ENCODE assay signal across 12 mouse cellular contexts in the genomic region with DNA sequence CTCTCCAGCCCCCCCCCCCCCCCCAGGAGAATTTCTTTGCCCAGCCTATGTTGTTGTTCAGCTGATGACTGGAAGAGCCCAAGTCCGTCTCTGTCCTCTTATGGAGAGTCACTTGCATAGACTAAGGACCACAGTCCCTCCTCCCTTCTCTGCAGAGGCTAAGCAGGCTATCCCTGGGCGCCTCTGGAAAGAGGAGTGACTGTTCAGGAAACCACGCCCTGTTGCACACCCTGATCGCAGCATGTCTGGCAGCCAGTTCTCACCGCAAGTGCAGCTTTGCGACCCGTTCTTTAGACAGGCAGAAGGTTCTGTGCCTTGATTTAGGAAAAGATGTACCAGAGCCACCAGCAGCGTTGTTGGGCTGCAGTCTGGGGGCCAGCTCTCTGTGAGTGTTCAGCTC. TPM values are rescaled to one million over a fixed set of nuclear protein-coding genes. Genes with fewer than 3 reads are reported as not detected.
DNase-seq lines count a peak whose midpoint lies in the region; ATAC-seq and TF ChIP-seq lines count a peak whose summit lies in the region.
"Had no signal": no experiment of that assay in that cellular context is flagged by ENCODE, and none has a peak within 500 bp of the region (broad histone marks: within the 10 kb centered on the region; RNA-seq: fewer than 3 reads in every experiment).

No protein-coding gene starts in this region.

- no peak overlapping the region for H3K9ac ChIP-seq in kidney, embryonic 16.5 days (replicated peaks; ENCODE audit: low read length)
- peak overlapping the region; percentile 39 for H3K9ac ChIP-seq in MEL (ENCODE audit: control insufficient read depth, low read depth, low read length, poor library complexity, severe bottlenecking)
- H3K9ac ChIP-seq in heart, postnatal 0 days (replicated peaks; ENCODE audit: low read depth, low read length): no peak overlapping the region
- H3K9ac ChIP-seq in kidney, embryonic 15.5 days: no peak overlapping the region
- H3K9ac ChIP-seq: limb, embryonic 13.5 days had no signal

- peak; percentile 14 to 30 for DNase-seq in kidney, postnatal 4 days
- DNase-seq in MEL (ENCODE audit: low read depth, low spot score): peak; percentile 86
- peak; percentile 39 for DNase-seq in heart, postnatal 0 days (ENCODE audit: low spot score)
- DNase-seq in adrenal gland, postnatal 14 days: no peak
- no peak for DNase-seq in left cerebral cortex, postnatal 14 days (ENCODE audit: low spot score in 2 of 2)
- DNase-seq: adrenal gland, adult 2 months; cerebellum, adult 11-12 months had no signal

- H3K27me3 ChIP-seq in kidney, embryonic 16.5 days (ENCODE audit: insufficient read depth, low read length): no peaks in the 10 kb centered on the region
- no peaks in the 10 kb centered on the region for H3K27me3 ChIP-seq in MEL (ENCODE audit: control insufficient read depth in 1 of 2, insufficient read depth in 2 of 2, low read length in 2 of 2)
- H3K27me3 ChIP-seq in heart, postnatal 0 days (ENCODE audit: control insufficient read depth, insufficient read depth, low read length): no peaks in the 10 kb centered on the region
- H3K27me3 ChIP-seq in kidney, embryonic 15.5 days: no peaks in the 10 kb centered on the region
- H3K27me3 ChIP-seq: CH12.LX; limb, embryonic 13.5 days had no signal

- TF ChIP-seq POLR2A in MEL (IDR thresholded peaks at IDR 0.05; ENCODE audit: control insufficient read depth in 1 of 2, insufficient read depth in 1 of 2, low read depth in 1 of 2, low read length in 2 of 2, poor library complexity in 1 of 2): no peak

- no peak for TF ChIP-seq EP300 in MEL (IDR thresholded peaks at IDR 0.05; ENCODE audit: low read depth in 1 of 2, low read length in 2 of 2)
- TF ChIP-seq EP300 in heart, postnatal 0 days (IDR thresholded peaks at IDR 0.05; ENCODE audit: low read depth): no peak

- H3K4me2 ChIP-seq in kidney, embryonic 16.5 days (replicated peaks; ENCODE audit: low read depth, low read length): no peak overlapping the region
- H3K4me2 ChIP-seq in heart, postnatal 0 days (ENCODE audit: low read depth, low read length): no peak overlapping the region
- H3K4me2 ChIP-seq in kidney, embryonic 15.5 days: no peak overlapping the region
- H3K4me2 ChIP-seq: limb, embryonic 13.5 days had no signal

- no peak for ATAC-seq in kidney, embryonic 16.5 days (ENCODE audit: low FRiP score, low TSS enrichment)
- ATAC-seq in heart, postnatal 0 days (ENCODE audit: insufficient read depth, low read depth): peak; percentile 45; the same call in 1 of the 2 replicates
- peak; percentile 70 for ATAC-seq in megakaryocyte, adult 5-6 weeks (ENCODE audit: poor library complexity, severe bottlenecking)
- ATAC-seq in kidney, embryonic 15.5 days (replicated peaks; ENCODE audit: low FRiP score): no peak

- no peaks in the 10 kb centered on the region for H3K4me1 ChIP-seq in kidney, embryonic 16.5 days (ENCODE audit: insufficient read depth, low read length)
- peaks cover 11 to 20% of the 10 kb centered on the region in 2 experiments for H3K4me1 ChIP-seq in MEL (ENCODE audit: control insufficient read depth in 1 of 2, insufficient read depth in 2 of 2, low read length in 2 of 2)
- H3K4me1 ChIP-seq in heart, postnatal 0 days (ENCODE audit: control insufficient read depth, insufficient read depth): peaks cover 7% of the 10 kb centered on the region; the same call in 1 of the 2 replicates
- no peaks in the 10 kb centered on the region for H3K4me1 ChIP-seq in kidney, embryonic 15.5 days
- H3K4me1 ChIP-seq: limb, embryonic 13.5 days had no signal

- peaks cover 84% of the 10 kb centered on the region for H3K36me3 ChIP-seq in kidney, embryonic 16.5 days (ENCODE audit: insufficient read depth, low read length)
- peaks cover 6 to 21% of the 10 kb centered on the region in 2 experiments for H3K36me3 ChIP-seq in MEL (ENCODE audit: control insufficient read depth in 1 of 2, insufficient read depth in 2 of 2, low read length in 2 of 2)
- peaks cover 72% of the 10 kb centered on the region for H3K36me3 ChIP-seq in heart, postnatal 0 days (replicated peaks; ENCODE audit: control insufficient read depth, insufficient read depth, low read length)
- H3K36me3 ChIP-seq in kidney, embryonic 15.5 days: peaks cover 98% of the 10 kb centered on the region

- H3K4me3 ChIP-seq in kidney, embryonic 16.5 days (ENCODE audit: low read length): no peak overlapping the region
- no peak overlapping the region for H3K4me3 ChIP-seq in MEL (ENCODE audit: control insufficient read depth in 1 of 2, insufficient read depth in 1 of 2, low read depth in 2 of 2, low read length in 2 of 2)
- no peak overlapping the region for H3K4me3 ChIP-seq in heart, postnatal 0 days (ENCODE audit: low read depth, low read length)
- no peak overlapping the region for H3K4me3 ChIP-seq in kidney, embryonic 15.5 days (replicated peaks)
- H3K4me3 ChIP-seq: limb, embryonic 13.5 days had no signal

- WGBS in kidney, embryonic 16.5 days: 71% methylated on average over 8 of the region's 8 CpGs
- 57% methylated on average over 8 of the region's 8 CpGs for WGBS in heart, postnatal 0 days
- 72% methylated on average over 8 of the region's 8 CpGs for WGBS in kidney, embryonic 15.5 days

- intact Hi-C loops in left cerebral cortex, postnatal 14 days (cut with DNase I): no loop called here

- H3K9me3 ChIP-seq in kidney, embryonic 16.5 days (ENCODE audit: low read length): no peaks in the 10 kb centered on the region
- H3K9me3 ChIP-seq in MEL (replicated peaks; ENCODE audit: insufficient read depth, low read length): no peaks in the 10 kb centered on the region
- no peaks in the 10 kb centered on the region for H3K9me3 ChIP-seq in heart, postnatal 0 days (replicated peaks; ENCODE audit: control insufficient read depth, low read length)
- H3K9me3 ChIP-seq in kidney, embryonic 15.5 days (replicated peaks): no peaks in the 10 kb centered on the region
- H3K9me3 ChIP-seq: limb, embryonic 13.5 days had no signal

- TF ChIP-seq RAD21 in MEL (IDR thresholded peaks at IDR 0.05; ENCODE audit: low read depth, low read length): no peak

- no peak overlapping the region for H3K27ac ChIP-seq in kidney, embryonic 16.5 days (ENCODE audit: low read length)
- peak overlapping the region; percentile 63 for H3K27ac ChIP-seq in MEL (ENCODE audit: control insufficient read depth, low read depth, low read length)
- H3K27ac ChIP-seq in heart, postnatal 0 days (ENCODE audit: low read depth): no peak overlapping the region
- no peak overlapping the region for H3K27ac ChIP-seq in kidney, embryonic 15.5 days
- H3K27ac ChIP-seq: limb, embryonic 13.5 days had no signal

- TF ChIP-seq CTCF in MEL (IDR thresholded peaks at IDR 0.05 in 2 of 3, conservative IDR thresholded peaks at IDR 0.05 in 1 of 3; ENCODE audit: control insufficient read depth in 1 of 3, insufficient read depth in 1 of 3, low read depth in 2 of 3, low read length in 3 of 3, poor library complexity in 1 of 3, severe bottlenecking in 1 of 3): no peak
- no peak for TF ChIP-seq CTCF in heart, postnatal 0 days (IDR thresholded peaks at IDR 0.05; ENCODE audit: low read depth)

- H3K79me2 ChIP-seq in MEL (ENCODE audit: control insufficient read depth, insufficient read depth, low read length, poor library complexity): no peaks in the 10 kb centered on the region

TF ChIP-seq in MEL, 35 proteins besides CTCF, POLR2A, EP300 and RAD21 (continues in another document):
- TF ChIP-seq MXI1 (IDR thresholded peaks at IDR 0.05; ENCODE audit: low read depth, low read length) (no peak), CHD1 (IDR thresholded peaks at IDR 0.05; ENCODE audit: low read depth, low read length) (no peak), MYC (IDR thresholded peaks at IDR 0.05; ENCODE audit: low read depth, low read length) (0 out of 2 replicates have a peak, but pooled peaks have one; percentile 6)

RNA-seq across cellular contexts. Expression of a gene that starts 22.5 kb away (rescaled TPM):
- 116 and 137 TPM in 2 replicates for polyA plus RNA-seq in kidney, embryonic 16.5 days (2015; fragmentation: Nextera tagmentation; extraction: Ambion mirVana)
- total RNA-seq in MEL (2012; rRNA removed): 77.9 and 82.2 TPM in 2 replicates
- 10 to 100 TPM; 47.3 to 99.6 TPM for polyA plus RNA-seq in MEL (2012; ENCODE audit: insufficient read depth in 1 of 2, insufficient read length in 2 of 2, low read depth in 1 of 2, low replicate concordance in 2 of 2, missing spikeins in 1 of 2)
- total RNA-seq in heart, postnatal 0 days (2014; rRNA removed; ENCODE audit: low replicate concordance): 52.4 and 81.4 TPM in 2 replicates
- 62.7 and 72.9 TPM in 2 replicates for polyA plus RNA-seq in heart, postnatal 0 days (2015; fragmentation: Nextera tagmentation; extraction: Ambion mirVana)
- total RNA-seq in megakaryocyte, adult 5-6 weeks (2015): 31.4 and 43.2 TPM in 2 replicates
- 242 and 307 TPM in 2 replicates for total RNA-seq in megakaryocyte, adult 5-6 weeks (2017)
- 70.7 and 71.6 TPM in 2 replicates for total RNA-seq in adrenal gland, postnatal 14 days (2021)
- total RNA-seq in left cerebral cortex, postnatal 14 days (2021): 10 to 100 TPM; 86.8 to 96.7 TPM
- polyA plus RNA-seq in kidney, embryonic 15.5 days (2015; fragmentation: Nextera tagmentation; extraction: Ambion mirVana): 122 and 126 TPM in 2 replicates

RNA-seq across cellular contexts. Expression of a gene that starts 23.2 kb away (rescaled TPM):
- 2.5 TPM in 2 replicates for polyA plus RNA-seq in kidney, embryonic 16.5 days (2015; fragmentation: Nextera tagmentation; extraction: Ambion mirVana)
- 3.1 and 3.4 TPM in 2 replicates for total RNA-seq in MEL (2012; rRNA removed)
- polyA plus RNA-seq in MEL (2012; ENCODE audit: insufficient read depth in 1 of 2, insufficient read length in 2 of 2, low read depth in 1 of 2, low replicate concordance in 2 of 2, missing spikeins in 1 of 2): 1 to 10 TPM in 1 of 2 experiments, not detected in 1; 1.3 TPM
- total RNA-seq in heart, postnatal 0 days (2014; rRNA removed; ENCODE audit: low replicate concordance): 0.76 and 2.0 TPM in 2 replicates
- polyA plus RNA-seq in heart, postnatal 0 days (2015; fragmentation: Nextera tagmentation; extraction: Ambion mirVana): 1.1 TPM in 2 replicates
- 1.7 and 2.1 TPM in 2 replicates for total RNA-seq in megakaryocyte, adult 5-6 weeks (2015)
- total RNA-seq in megakaryocyte, adult 5-6 weeks (2017): 9.3 and 11.6 TPM in 2 replicates
- 3.2 and 3.3 TPM in 2 replicates for total RNA-seq in adrenal gland, postnatal 14 days (2021)
- total RNA-seq in left cerebral cortex, postnatal 14 days (2021): 1 to 10 TPM; 3.1 to 3.7 TPM
- polyA plus RNA-seq in kidney, embryonic 15.5 days (2015; fragmentation: Nextera tagmentation; extraction: Ambion mirVana): 2.8 TPM in 2 replicates

RNA-seq across cellular contexts. Expression of a gene that starts 23.3 kb away (rescaled TPM):
- polyA plus RNA-seq in kidney, embryonic 16.5 days (2015; fragmentation: Nextera tagmentation; extraction: Ambion mirVana): 81.3 and 86.6 TPM in 2 replicates
- total RNA-seq in MEL (2012; rRNA removed): 32.9 and 40.3 TPM in 2 replicates
- 10 to 100 TPM in 1 of 2 experiments, not detected in 1; 49.2 TPM for polyA plus RNA-seq in MEL (2012; ENCODE audit: insufficient read depth in 1 of 2, insufficient read length in 2 of 2, low read depth in 1 of 2, low replicate concordance in 2 of 2, missing spikeins in 1 of 2)
- total RNA-seq in heart, postnatal 0 days (2014; rRNA removed; ENCODE audit: low replicate concordance): 15.2 and 20.3 TPM in 2 replicates
- 32.7 and 33.4 TPM in 2 replicates for polyA plus RNA-seq in heart, postnatal 0 days (2015; fragmentation: Nextera tagmentation; extraction: Ambion mirVana)
- total RNA-seq in megakaryocyte, adult 5-6 weeks (2015): 17.5 and 24.2 TPM in 2 replicates
- 28.1 and 31.8 TPM in 2 replicates for total RNA-seq in megakaryocyte, adult 5-6 weeks (2017)
- total RNA-seq in adrenal gland, postnatal 14 days (2021): 41.5 and 45.4 TPM in 2 replicates
- 10 to 100 TPM; 46.8 to 58.6 TPM for total RNA-seq in left cerebral cortex, postnatal 14 days (2021)
- polyA plus RNA-seq in kidney, embryonic 15.5 days (2015; fragmentation: Nextera tagmentation; extraction: Ambion mirVana): 73.7 and 76.0 TPM in 2 replicates

Comparison
In these comparisons a context has a peak if more than half of its experiments do, and no peak if none do; other contexts are left out.
1. DNase-seq: peak in kidney, postnatal 4 days (2 of 2), MEL (single experiment) and heart, postnatal 0 days (single experiment); none in adrenal gland, postnatal 14 days (single experiment) and left cerebral cortex, postnatal 14 days (0 of 2).
2. ATAC-seq: peak in heart, postnatal 0 days (single experiment) and megakaryocyte, adult 5-6 weeks (single experiment); none in kidney, embryonic 16.5 days (single experiment) and kidney, embryonic 15.5 days (single experiment).